Mouse (Mus musculus) limb, embryonic 14.5 days (tissue): Measurements from ENCODE around the gene Gtf3c1. TPM values are rescaled to one million over a fixed set of nuclear protein-coding genes. Genes with fewer than 3 reads are reported as not detected.

Source experiments
- ATAC-seq: fragments of 200-750 bp; cut with Nextera tagmentation; 2 replicates; pipeline ENCODE4 v1.8.0; 2017; ENCODE audit warnings: low read depth, moderate number of reproducible peaks, moderate TSS enrichment; ENCODE audit not compliant: low FRiP score
- DNase-seq: peaks from one replicate; pipeline ENCODE4 v3.0.0-alpha.2; 2015; ENCODE audit warnings: low spot score
- H3K27ac ChIP-seq: fragments of 300-500 bp; sonication (generic); replicated peaks from 2 replicates; pipeline ENCODE4 v1.5.1; 2014; ENCODE audit warnings: low read depth, mild to moderate bottlenecking, low read length, moderate library complexity, mixed read lengths
- H3K27me3 ChIP-seq: fragments of 300-500 bp; sonication (generic); 2 replicates; pipeline ENCODE4 v1.6.1; 2014; ENCODE audit warnings: low read length, mixed read lengths; ENCODE audit not compliant: control insufficient read depth, insufficient read depth
- H3K36me3 ChIP-seq: fragments of 300-500 bp; sonication (generic); 2 replicates; pipeline ENCODE4 v1.6.1; 2014; ENCODE audit warnings: mild to moderate bottlenecking, low read length, moderate library complexity, mixed read lengths; ENCODE audit not compliant: control insufficient read depth, insufficient read depth
- H3K4me1 ChIP-seq: fragments of 300-500 bp; sonication (generic); 2 replicates; pipeline ENCODE4 v1.6.1; 2014; ENCODE audit warnings: antibody characterized with exemption, low read length, mixed read lengths; ENCODE audit not compliant: control insufficient read depth, insufficient read depth
- H3K4me2 ChIP-seq: fragments of 300-500 bp; sonication (generic); replicated peaks from 2 replicates; pipeline ENCODE4 v1.6.1; 2014; ENCODE audit warnings: low read depth, mild to moderate bottlenecking, low read length, moderate library complexity; ENCODE audit not compliant: severe bottlenecking
- H3K4me3 ChIP-seq: fragments of 300-500 bp; sonication (generic); replicated peaks from 2 replicates; pipeline ENCODE4 v1.5.1; 2014; ENCODE audit warnings: low read length
- H3K9ac ChIP-seq: fragments of 300-500 bp; sonication (generic); 2 replicates; pipeline ENCODE4 v1.6.1; 2014; ENCODE audit warnings: mild to moderate bottlenecking, low read depth, low read length, moderate library complexity; ENCODE audit not compliant: severe bottlenecking
- H3K9me3 ChIP-seq: fragments of 300-500 bp; sonication (generic); 2 replicates; pipeline ENCODE4 v1.6.1; 2016; ENCODE audit warnings: low read length; ENCODE audit not compliant: control insufficient read depth
- POLR2A ChIP-seq: fragments of 200-500 bp; IDR thresholded peaks from 2 replicates; pipeline ENCODE4 v1.8.0; 2012; ENCODE audit warnings: inconsistent platforms, mild to moderate bottlenecking, moderate library complexity, borderline replicate concordance; ENCODE audit not compliant: insufficient read depth, insufficient read length; ENCODE audit errors: extremely low read depth
- WGBS: fragments of 180-500 bp; shearing (Covaris S2); extraction: QIAGEN DNeasy Blood & Tissue Kit; methylation state at CpG from one replicate; pipeline ENCODE4 v1.1.7; 2014; 5-methylcytosine and 5-hydroxymethylcytosine counted together
- polyA plus RNA-seq, 2 experiments: library from polyadenylated mRNA; depleted of rRNA in 1 of 2; stranded (reverse) in 1 of 2; unstranded in 1 of 2; fragments of >200 nt; fragmentation: Nextera tagmentation in 1 of 2; extraction: Ambion mirVana in 1 of 2; gene quantifications; 2 replicates each; pipeline versions ENCODE4 v1.2.1 to v1.2.3; 2012 to 2014

Gene Gtf3c1
- polyA plus RNA-seq, 2 experiments: 27.9 to 40.7 TPM

DNA sequence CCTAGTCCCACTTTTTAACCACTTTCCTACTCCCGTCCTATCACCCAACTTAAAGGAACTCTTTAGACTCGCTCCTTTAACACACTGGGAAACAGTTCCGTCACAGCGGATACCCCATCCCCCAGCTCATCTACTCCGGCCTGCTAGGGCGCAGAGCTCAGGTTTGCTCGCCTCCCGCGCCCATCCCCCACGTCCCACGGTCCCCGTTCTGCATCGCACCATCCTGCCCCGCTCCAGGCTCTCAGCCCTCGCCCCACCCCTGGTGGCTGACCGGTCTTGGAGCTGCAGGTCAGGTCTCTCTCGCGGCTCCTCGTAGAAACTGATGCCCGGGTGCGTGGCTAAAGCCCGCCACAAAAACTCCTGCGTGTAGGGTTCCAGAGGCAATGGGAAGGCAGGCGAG, 394 bp downstream of the Gtf3c1 start:
- Histone ChIP-seq H3K4me1 (peaks cover 32% of the 10 kb centered on the region), H3K4me3 (peak overlapping the region; percentile 78), H3K36me3 (peaks cover 33% of the 10 kb centered on the region), H3K27ac (peak overlapping the region; percentile 94), H3K9me3 (no peaks in the 10 kb centered on the region), H3K27me3 (no peaks in the 10 kb centered on the region), H3K9ac (peak overlapping the region; percentile 89), H3K4me2 (peak overlapping the region; percentile 82)
- peak; percentile 74 for ATAC-seq
- WGBS: under 1% methylated on average over 24 of the region's 24 CpGs
- DNase-seq: peak; percentile 33
- no peak for TF ChIP-seq POLR2A

DNA sequence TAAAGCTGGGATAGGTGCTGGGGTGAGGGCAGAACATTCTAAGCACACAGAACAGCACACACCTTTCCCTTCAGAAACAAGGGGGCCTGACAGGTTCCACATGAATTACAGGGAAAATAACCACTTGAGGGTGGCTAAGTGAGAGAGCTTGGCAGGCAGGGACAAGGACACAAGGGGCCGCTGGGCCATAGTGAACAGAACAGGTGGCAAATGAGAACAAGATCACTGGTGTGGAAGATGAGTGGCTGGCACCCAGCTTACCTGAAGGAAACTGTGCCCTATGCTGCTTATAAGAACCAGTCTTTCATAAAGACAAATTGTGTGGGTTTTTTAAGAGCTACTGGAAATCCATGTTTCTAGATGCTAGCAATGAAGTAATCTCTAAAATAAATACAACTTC, 4.8 kb downstream of the Gtf3c1 start:
- peaks cover 25% of the 10 kb centered on the region for H3K4me1 ChIP-seq
- ATAC-seq (no peak), DNase-seq (no peak)
- H3K4me2 ChIP-seq: no peak overlapping the region
- no peak overlapping the region for H3K9ac ChIP-seq
- H3K9me3 ChIP-seq: no peaks in the 10 kb centered on the region
- no peak overlapping the region for H3K27ac ChIP-seq
- no peaks in the 10 kb centered on the region for H3K27me3 ChIP-seq
- peaks cover 71% of the 10 kb centered on the region for H3K36me3 ChIP-seq
- TF ChIP-seq POLR2A: no peak
- H3K4me3 ChIP-seq: no peak overlapping the region
- 96% methylated on average over 1 of the region's 1 CpGs for whole genome bisulfite sequencing

GRCm38 (mm10) chr7:125694056-125694455, 13.5 kb downstream of the Gtf3c1 start:
- no peak for DNase-seq
- ATAC-seq: no peak
- Histone ChIP-seq H3K9ac (no peak overlapping the region), H3K4me2 (no peak overlapping the region), H3K36me3 (peaks cover 98% of the 10 kb centered on the region), H3K4me1 (no peaks in the 10 kb centered on the region), H3K27ac (no peak overlapping the region), H3K9me3 (no peaks in the 10 kb centered on the region), H3K4me3 (no peak overlapping the region), H3K27me3 (no peaks in the 10 kb centered on the region)
- no peak for TF ChIP-seq POLR2A
- WGBS: 53% methylated on average over 5 of the region's 5 CpGs

GRCm38 (mm10) chr7:125690516-125690915, 17.1 kb downstream of the Gtf3c1 start:
- DNase-seq (no peak), ATAC-seq (no peak)
- 81% methylated on average over 4 of the region's 4 CpGs for WGBS
- no peak for TF ChIP-seq POLR2A
- Histone ChIP-seq H3K4me1 (no peaks in the 10 kb centered on the region), H3K27me3 (no peaks in the 10 kb centered on the region), H3K27ac (no peak overlapping the region), H3K9me3 (no peaks in the 10 kb centered on the region), H3K4me2 (no peak overlapping the region), H3K36me3 (peaks cover 87% of the 10 kb centered on the region), H3K4me3 (no peak overlapping the region), H3K9ac (no peak overlapping the region)

DNA sequence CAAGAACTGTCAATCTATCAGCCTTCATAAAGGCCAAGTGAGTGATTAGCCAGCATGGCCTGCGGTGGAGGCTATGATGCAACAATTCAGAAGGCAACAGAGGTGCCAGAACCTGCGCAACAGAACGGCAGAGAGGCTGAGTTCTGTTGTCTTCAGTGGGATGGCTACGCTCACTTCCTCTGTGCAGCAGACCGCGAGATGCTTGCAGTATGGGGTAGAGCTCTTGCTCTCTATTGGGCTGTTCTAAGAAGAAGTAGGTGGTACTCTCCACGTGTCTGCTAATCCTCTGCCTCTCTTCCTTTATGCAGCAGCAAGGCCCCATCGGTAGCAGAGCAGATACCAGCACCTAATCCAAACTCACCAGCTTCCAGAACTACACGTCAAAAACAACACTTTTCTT, 27.6 kb downstream of the Gtf3c1 start:
- 92% methylated on average over 9 of the region's 9 CpGs for WGBS

GRCm38 (mm10) chr7:125678756-125679155, 28.8 kb downstream of the Gtf3c1 start:
- ATAC-seq (no peak), DNase-seq (no peak)
- H3K4me1 ChIP-seq: no peaks in the 10 kb centered on the region
- no peak overlapping the region for H3K9ac ChIP-seq
- H3K36me3 ChIP-seq: peaks cover 87% of the 10 kb centered on the region
- no peak overlapping the region for H3K27ac ChIP-seq
- no peak overlapping the region for H3K4me2 ChIP-seq
- no peak for TF ChIP-seq POLR2A
- no peak overlapping the region for H3K4me3 ChIP-seq
- H3K27me3 ChIP-seq: no peaks in the 10 kb centered on the region
- H3K9me3 ChIP-seq: no peaks in the 10 kb centered on the region
- 92% methylated on average over 8 of the region's 8 CpGs for WGBS

More for the DNA sequence above, 27.6 kb downstream of the Gtf3c1 start:
- no peaks in the 10 kb centered on the region for H3K9me3 ChIP-seq
- no peak overlapping the region for H3K27ac ChIP-seq
- H3K4me2 ChIP-seq: no peak overlapping the region
- no peak for TF ChIP-seq POLR2A
- H3K9ac ChIP-seq: no peak overlapping the region
- no peak overlapping the region for H3K4me3 ChIP-seq
- ATAC-seq: no peak
- no peaks in the 10 kb centered on the region for H3K27me3 ChIP-seq
- H3K4me1 ChIP-seq: no peaks in the 10 kb centered on the region
- DNase-seq: no peak
- H3K36me3 ChIP-seq: peaks cover 88% of the 10 kb centered on the region
